Mouse (Mus musculus) testis, adult 2 months (tissue): ENCODE data around the gene Oosp2.

Source experiments
- CTCF ChIP-seq: fragments of 200-500 bp; IDR thresholded peaks from 2 replicates; pipeline ENCODE4 v1.5.1; 2012; ENCODE audit warnings: low read depth, mild to moderate bottlenecking, inconsistent platforms, low read length, moderate library complexity; ENCODE audit not compliant: control insufficient read depth, insufficient read depth, insufficient replicate concordance
- POLR2A ChIP-seq: fragments of 200-500 bp; IDR thresholded peaks from 2 replicates; pipeline ENCODE4 v1.6.1; 2012; ENCODE audit warnings: low read depth, mild to moderate bottlenecking, inconsistent platforms, low read length, moderate library complexity; ENCODE audit not compliant: control insufficient read depth

DNA sequence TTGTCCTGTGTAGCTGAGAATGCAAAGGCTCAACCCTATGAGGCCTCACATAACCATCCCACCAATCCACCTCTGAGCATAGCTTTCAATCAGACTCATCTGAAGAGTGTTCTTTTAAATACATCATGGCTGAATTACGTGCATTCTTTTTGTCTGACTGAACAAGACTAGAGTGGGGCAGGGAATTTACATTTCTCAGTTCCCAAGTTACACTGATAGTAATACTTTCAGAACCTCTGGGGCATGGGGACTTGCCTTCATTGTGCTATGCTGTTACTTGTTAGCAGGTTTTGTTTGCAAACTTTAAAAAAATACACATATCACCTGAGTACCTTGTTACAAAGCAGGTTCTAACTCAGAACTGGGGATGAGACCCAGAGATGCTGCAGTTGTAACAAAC, 31.1 kb upstream of the Oosp2 start:
- TF ChIP-seq CTCF (no peak), POLR2A (no peak)
